Mouse (Mus musculus) adrenal gland, adult 18-20 months (tissue): Measurements from ENCODE around the gene Crtac1. TPM values are rescaled to one million over a fixed set of nuclear protein-coding genes. Genes with fewer than 3 reads are reported as not detected.

Source experiments
- DNase-seq, 2 experiments: peaks; one replicate each; pipeline ENCODE4 v3.0.0; 2021 to 2022; ENCODE audit warnings: low spot score in 2 of 2
- total RNA-seq, 2 experiments: library from RNA; stranded (reverse); gene quantifications; 1 replicate in 1 of 2; 2 replicates in 1 of 2; pipeline ENCODE4 v1.2.3; 2021

Crtac1 gene
- total RNA-seq, 2 experiments from 2014 or later = 0.70 TPM

GRCm38 (mm10) chr19:42429410-42429809, 2.2 kb downstream of the Crtac1 start:
- peak; percentile 36 to 41 for DNase-seq

DNA sequence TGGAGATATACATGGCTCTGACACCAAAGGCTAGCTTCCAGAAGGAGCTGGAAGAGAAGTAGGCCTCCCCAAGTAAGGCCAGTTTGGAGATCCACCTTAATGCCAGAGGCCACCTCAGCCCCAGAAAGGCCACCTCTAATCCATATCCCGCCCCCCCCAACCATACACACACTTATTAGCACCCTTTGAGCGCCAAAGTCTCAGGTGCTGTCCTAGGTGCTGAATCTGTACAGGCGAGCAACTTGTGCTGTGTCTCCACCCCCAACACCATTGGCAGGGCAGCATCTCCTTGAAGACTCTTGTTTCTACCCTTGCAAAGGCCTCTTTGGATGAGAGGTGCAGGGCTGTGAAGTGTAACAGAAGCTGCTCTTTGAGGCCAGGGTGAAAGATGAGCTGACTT, 6.4 kb downstream of the Crtac1 start:
- no peak for DNase-seq

- no peak for DNase-seq
These were observed 16.5 kb downstream of the Crtac1 start for GRCm38 (mm10) chr19:42415042-42415441.

DNA sequence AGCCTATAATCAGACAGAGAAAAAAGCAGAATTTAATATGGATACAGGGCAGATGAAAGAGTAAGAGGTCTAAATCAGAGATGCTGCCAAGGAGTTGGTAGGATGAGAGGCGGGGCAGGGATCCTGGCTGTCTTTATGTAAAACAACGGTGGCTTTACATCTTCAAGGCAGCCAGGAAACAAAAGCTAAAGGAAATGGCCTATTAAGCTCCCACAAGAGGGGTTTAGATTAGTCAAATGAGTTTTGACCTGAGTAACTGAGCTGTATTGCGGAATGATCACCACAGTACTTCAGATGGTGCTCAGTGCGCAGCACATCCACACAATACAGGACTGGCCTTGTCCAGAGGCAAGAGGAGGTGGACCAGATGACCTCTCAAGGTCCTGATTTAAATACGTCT, 21.7 kb downstream of the Crtac1 start:
- DNase-seq = no peak

GRCm38 (mm10) chr19:42409226-42409625, 22.4 kb downstream of the Crtac1 start:
- no peak for DNase-seq

DNA sequence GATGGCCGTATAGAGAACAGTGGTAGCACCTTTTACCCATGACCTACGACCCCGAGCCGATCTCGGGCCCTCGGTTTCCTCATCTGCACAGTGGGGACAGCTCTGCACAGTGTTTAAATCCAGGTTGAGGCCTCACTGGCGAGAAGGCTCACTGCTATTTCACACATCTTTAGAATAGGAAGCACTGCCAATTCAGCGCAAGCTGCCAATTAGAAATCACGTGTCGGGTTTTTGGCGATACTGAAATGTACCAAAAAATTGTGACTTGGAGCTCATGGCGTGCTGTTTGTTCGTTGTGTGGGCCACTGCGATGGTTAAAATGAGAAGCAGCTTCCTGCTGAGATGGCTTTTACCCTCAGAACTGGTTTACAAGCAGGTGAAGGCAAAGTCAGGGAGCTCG, 27.2 kb downstream of the Crtac1 start:
- DNase-seq = no peak

DNA sequence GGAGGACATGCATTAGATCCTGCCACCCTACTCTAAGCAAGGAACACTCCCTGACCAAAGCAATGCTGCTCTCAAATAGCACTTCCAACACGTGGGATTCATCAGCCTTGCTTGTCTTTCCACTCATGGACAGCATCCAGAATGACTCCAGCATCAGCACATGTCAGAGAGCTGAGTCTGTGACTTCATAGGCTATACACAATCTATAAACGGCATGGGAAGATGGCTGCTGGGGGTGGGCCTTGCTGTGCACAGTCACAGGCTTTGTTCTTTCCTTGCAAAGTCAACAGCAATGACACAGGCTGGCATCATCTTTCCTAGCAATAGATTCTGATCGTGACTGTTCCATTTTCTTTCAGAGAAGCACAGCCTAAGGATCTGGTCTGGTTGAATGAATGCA, 31.6 kb downstream of the Crtac1 start:
- no peak for DNase-seq

GRCm38 (mm10) chr19:42397281-42397680, 34.3 kb downstream of the Crtac1 start:
- DNase-seq = peak in 1 of 2 experiments; percentile 26

- no peak for DNase-seq
These were observed 36.6 kb downstream of the Crtac1 start for GRCm38 (mm10) chr19:42394848-42395534.

DNA sequence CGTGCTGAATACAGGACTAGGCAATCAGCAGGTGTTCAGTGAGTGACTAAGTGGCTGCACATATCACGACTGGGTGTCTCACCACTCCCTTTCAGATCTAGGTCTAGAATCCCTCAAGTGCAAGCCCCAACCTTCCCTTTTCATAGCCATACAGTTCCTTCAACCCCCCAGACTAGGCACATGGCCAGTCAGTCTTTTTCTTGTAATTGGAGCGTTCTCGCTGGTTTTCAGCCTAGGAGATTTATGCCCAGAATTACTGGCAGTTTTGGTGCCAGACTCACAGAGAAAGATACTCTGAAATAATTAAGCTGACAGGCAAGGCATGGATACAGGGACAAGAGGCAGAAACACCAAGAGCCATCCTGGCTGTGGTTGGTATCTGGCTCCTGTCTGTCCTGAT, 37.7 kb downstream of the Crtac1 start:
- no peak for DNase-seq

DNA sequence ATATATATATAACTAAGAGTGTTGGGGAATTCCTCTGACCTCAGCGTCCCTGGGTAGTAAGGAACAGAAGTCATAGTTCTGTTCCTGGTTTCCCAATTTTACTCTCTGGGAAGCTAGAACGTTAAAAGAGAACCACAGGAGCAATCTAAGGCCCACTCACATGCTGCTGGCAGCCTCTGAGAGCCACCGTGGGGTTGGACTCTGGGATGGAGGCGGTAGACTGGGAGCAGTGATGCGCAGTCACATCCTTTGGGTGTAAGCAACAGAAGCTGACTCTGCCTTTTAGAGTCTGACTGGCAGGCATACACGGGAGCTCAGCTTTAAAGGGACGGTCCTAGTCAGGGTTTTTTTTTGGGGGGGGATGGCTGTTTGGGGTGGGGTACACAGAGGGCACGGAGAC, 39.5 kb downstream of the Crtac1 start:
- DNase-seq = no peak

DNA sequence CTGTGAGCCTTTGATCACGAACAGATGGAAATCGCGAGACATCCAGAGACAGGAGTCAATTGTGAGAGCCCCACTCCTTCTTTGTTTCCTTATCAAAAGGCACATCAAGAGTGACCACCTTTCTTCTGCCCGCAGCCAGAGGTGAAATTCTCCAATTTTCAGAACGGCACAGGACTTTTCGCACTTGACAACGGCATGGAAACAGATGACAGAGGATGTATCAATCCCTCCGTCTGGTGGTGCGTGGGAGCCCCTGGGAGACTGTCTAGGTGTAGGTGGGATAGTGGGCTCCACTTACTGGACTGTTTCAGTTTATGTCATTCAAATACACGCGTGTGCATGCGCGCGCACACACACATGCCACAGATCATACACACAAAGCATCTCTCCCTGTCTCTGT, 42.0 kb downstream of the Crtac1 start:
- DNase-seq = no peak

- DNase-seq = no peak
These were observed 46.5 kb downstream of the Crtac1 start for GRCm38 (mm10) chr19:42384981-42385598.

- DNase-seq = no peak
These were observed 50.6 kb downstream of the Crtac1 start for GRCm38 (mm10) chr19:42380981-42381373.

DNA sequence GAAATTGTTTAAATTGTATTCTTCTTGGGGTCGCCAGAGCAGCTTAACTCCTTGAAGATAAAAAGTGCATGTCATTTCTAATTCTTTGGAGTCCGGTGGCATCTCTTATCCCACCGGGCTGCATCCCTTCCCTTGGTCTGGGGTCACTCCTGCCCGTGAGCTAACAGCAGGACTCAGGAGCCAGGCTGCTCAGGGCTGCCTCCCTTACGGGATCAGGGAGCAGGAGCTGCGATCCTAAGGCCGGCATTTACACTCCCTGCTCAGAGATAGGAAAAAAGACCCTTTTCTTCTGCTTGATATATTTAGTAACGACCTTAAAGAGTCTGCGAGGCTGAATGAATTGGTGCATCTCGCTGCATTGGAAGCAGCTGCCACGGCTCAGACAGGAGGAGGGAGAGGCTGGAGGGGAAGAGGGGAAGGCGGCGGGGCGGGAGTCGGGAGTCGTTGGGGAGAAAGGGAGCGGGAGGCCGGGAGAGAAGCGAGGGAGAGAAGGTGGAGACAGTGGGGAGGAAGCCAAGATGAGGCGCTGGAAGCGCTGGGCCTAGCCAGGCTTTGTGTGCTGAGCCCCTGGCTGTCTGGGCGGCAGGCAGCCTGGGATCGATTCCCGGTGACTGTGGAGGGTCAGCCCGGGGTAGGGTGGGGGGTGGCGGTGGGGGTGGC, 51.1 kb downstream of the Crtac1 start:
- DNase-seq = no peak

- no peak for DNase-seq
These were observed 51.8 kb downstream of the Crtac1 start for GRCm38 (mm10) chr19:42379798-42380197.

DNA sequence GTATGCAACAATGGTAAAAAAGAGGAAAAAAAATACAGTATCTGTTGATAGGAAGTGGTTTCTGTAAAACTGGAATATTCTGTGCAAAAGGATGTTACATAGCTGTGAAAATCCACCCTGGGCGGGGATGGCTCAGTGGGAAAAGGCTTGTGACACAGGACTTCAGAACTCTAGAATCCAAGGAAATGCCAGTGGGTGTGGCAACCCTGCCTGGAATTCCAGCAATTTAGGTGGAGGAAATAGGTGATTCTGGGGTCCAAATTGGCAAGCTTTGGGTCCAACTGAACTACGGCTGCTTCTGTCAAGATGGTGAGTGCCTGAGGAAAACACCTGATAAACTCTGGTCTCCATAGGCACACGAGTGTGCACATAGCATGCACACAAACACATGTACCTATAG, 54.4 kb downstream of the Crtac1 start:
- no peak for DNase-seq

DNA sequence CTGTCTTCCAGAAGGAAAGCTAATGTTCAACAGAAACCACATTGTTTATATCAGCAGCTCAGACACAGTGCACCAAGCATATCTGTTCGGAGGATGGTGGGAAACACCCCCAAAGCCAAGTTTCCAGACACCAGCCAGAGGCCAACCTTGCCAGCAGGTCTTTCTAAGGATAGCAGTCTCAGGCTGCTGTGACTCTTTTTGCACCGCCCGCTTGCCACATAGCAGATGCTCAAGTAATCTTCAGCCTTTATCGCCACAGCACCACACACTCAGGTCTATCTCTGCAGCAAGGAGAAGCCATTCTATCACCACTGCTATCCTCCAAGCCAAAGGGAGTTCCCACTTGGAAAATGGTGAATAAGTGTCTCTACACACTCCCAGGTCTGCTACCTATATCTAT, 68.0 kb downstream of the Crtac1 start:
- DNase-seq = no peak

DNA sequence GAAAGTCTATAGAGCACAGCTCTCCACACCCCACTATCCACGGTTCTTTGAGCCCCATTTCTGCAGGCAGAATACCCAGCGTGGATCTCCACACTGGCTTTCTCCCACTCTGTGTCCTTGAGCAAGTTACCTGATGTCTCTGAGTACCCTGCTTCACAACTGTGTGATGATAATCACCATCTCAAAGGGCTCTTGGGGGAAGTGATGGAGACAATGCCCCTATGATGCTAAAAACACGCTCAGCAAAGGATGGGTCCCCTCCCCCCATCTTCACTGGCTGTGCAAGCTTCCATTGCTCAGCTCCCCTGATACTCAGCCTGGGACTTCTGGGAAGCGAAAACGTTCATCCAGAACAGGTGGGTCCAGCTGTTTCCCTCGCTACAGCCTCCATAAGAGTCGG, 73.2 kb downstream of the Crtac1 start:
- no peak for DNase-seq

DNA sequence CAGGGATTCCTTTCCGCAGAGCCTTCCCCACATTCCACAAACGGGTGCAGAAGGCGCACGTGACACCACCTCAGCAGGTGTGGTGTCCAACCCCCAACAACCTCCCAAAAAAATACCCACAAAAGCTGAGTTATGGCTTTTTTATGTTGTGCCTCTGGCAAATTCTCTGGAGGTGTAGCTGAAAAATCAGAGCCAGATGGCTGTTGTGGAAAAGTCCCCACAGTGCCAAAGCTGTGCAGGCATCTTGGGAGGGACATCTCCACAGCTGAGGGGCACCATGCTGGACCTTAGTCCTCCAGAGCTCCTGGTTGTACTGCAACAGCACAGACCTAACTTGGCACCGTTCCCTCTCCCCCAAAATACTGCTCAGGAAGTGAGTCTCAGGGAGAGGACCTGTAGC, 74.7 kb downstream of the Crtac1 start:
- DNase-seq = no peak

GRCm38 (mm10) chr19:42355476-42355875, 76.1 kb downstream of the Crtac1 start:
- no peak for DNase-seq

GRCm38 (mm10) chr19:42341183-42341582, 90.4 kb downstream of the Crtac1 start:
- DNase-seq = no peak
